Mouse (Mus musculus) cerebellum, adult 9-11 months (tissue): ENCODE results near the gene Zfp454.
A peak's percentile ranks its signal among the peaks of the same experiment; 100 is the strongest.

Experiments used
- DNase-seq: peaks from one replicate; pipeline ENCODE4 v3.0.0; 2022

Zfp454 gene

GRCm38 (mm10) chr11:50841023-50841735 lies 46.3 kb downstream of the Zfp454 start, which contains the start of gene Zfp879:
TSS of gene Zfp879 (minus strand) at chr11:50841552.
- DNase-seq: peak; percentile 97

GRCm38 (mm10) chr11:50835727-50836126 lies 51.7 kb downstream of the Zfp454 start:
- DNase-seq: no peak

- DNase-seq: peak; percentile 88
Observed at GRCm38 (mm10) chr11:50827010-50827953, 60.2 kb downstream of the Zfp454 start, which contains the start of gene Zfp354c. TSS of gene Zfp354c (minus strand) at chr11:50827724.

GRCm38 (mm10) chr11:50826214-50826613 lies 61.2 kb downstream of the Zfp454 start:
- DNase-seq: no peak
